Mouse (Mus musculus) liver, embryonic 11.5 days (tissue): Measurements from ENCODE around the gene A630095N17Rik. TPM values are rescaled to one million over a fixed set of nuclear protein-coding genes. Genes with fewer than 3 reads are reported as not detected.

Source experiments
- ATAC-seq: fragments of 200-750 bp; cut with Nextera tagmentation; replicated peaks from 2 replicates; pipeline ENCODE4 v1.8.0; 2017; ENCODE audit warnings: moderate number of reproducible peaks, mild to moderate bottlenecking, moderate TSS enrichment, moderate library complexity; ENCODE audit not compliant: low FRiP score
- DNase-seq: peaks from one replicate; pipeline ENCODE4 v3.0.0-alpha.2; 2017; ENCODE audit warnings: low spot score
- H3K27ac ChIP-seq: fragments of 300-500 bp; sonication (generic); 2 replicates; pipeline ENCODE4 v1.5.1; 2014; ENCODE audit warnings: mild to moderate bottlenecking, low read depth, low read length, control low read depth
- H3K27me3 ChIP-seq: fragments of 300-500 bp; sonication (generic); replicated peaks from 2 replicates; pipeline ENCODE4 v1.6.1; 2014; ENCODE audit warnings: low read length, mixed read lengths; ENCODE audit not compliant: control insufficient read depth, insufficient read depth
- H3K36me3 ChIP-seq: fragments of 300-500 bp; sonication (generic); 2 replicates; pipeline ENCODE4 v1.6.1; 2014; ENCODE audit warnings: mild to moderate bottlenecking, low read length, moderate library complexity, mixed read lengths; ENCODE audit not compliant: control insufficient read depth, insufficient read depth
- H3K4me1 ChIP-seq: fragments of 300-500 bp; sonication (generic); replicated peaks from 2 replicates; pipeline ENCODE4 v1.6.1; 2014; ENCODE audit warnings: low read length, mixed read lengths; ENCODE audit not compliant: control insufficient read depth, insufficient read depth
- H3K4me2 ChIP-seq: fragments of 300-500 bp; sonication (generic); 2 replicates; pipeline ENCODE4 v1.6.1; 2014; ENCODE audit warnings: mild to moderate bottlenecking, control low read depth, moderate library complexity
- H3K4me3 ChIP-seq: fragments of 300-500 bp; sonication (generic); 2 replicates; pipeline ENCODE4 v1.5.1; 2014; ENCODE audit warnings: low read depth, low read length, control low read depth
- H3K9ac ChIP-seq: fragments of 300-500 bp; sonication (generic); 2 replicates; pipeline ENCODE4 v1.6.1; 2014; ENCODE audit warnings: low read depth, low read length, control low read depth
- H3K9me3 ChIP-seq: fragments of 300-500 bp; sonication (generic); 2 replicates; pipeline ENCODE4 v1.6.1; 2016; ENCODE audit warnings: low read length, inconsistent platforms, mixed read lengths; ENCODE audit not compliant: control insufficient read depth
- WGBS: fragments of 180-500 bp; shearing (Covaris S2); extraction: QIAGEN DNeasy Blood & Tissue Kit; methylation state at CpG from one replicate; pipeline ENCODE4 v1.1.7; 2014; 5-methylcytosine and 5-hydroxymethylcytosine counted together
- polyA plus RNA-seq: library from polyadenylated mRNA; unstranded; fragments of >200 nt; fragmentation: Nextera tagmentation; extraction: Ambion mirVana; gene quantifications from 2 replicates; pipeline ENCODE4 v1.2.1, GENCODE M21; 2014

Gene A630095N17Rik
- polyA plus RNA-seq: not detected in 2 replicates

DNA sequence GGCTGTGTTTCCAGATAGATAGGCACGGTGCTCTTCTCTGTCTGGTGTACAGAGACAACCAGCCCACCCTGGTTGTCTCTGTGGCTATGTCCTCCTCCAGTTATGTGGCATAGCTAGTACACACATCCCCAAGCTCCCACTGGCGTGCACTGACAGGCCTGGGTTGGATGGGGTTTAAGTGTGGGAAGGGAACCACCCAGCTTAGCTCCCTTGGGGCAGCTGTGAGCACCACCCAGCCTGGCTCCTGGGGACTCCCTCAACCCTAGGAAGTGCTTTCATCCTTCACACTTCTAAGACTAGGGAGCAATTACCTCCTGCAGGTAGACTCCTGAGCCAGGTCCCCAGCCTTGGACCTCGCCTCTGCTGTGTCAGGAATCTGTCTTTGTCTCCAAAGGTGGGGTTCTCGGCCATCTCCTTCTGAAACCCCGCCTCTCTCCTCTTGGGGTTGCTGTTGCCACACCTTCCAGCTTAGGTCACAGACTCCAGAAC is at the start of gene A630095N17Rik:
TSS of gene A630095N17Rik (minus strand) at position 439 of the 489 bp plus-strand sequence.
- Histone ChIP-seq H3K27me3 (no peaks in the 10 kb centered on the region), H3K4me1 (peaks cover 2% of the 10 kb centered on the region; the same call in 1 of the 2 replicates), H3K9me3 (no peaks in the 10 kb centered on the region), H3K27ac (no peak within 1 kb of the TSS), H3K36me3 (no peaks in the 10 kb centered on the region), H3K9ac (no peak within 1 kb of the TSS), H3K4me2 (no peak within 1 kb of the TSS), H3K4me3 (no peak within 1 kb of the TSS)
- DNase-seq (no peak), ATAC-seq (no peak)
- 71% methylated on average over 5 of the region's 5 CpGs for WGBS

GRCm38 (mm10) chr1:75278228-75278627 is 46.3 kb upstream of the A630095N17Rik start, which contains the start of gene Resp18:
TSS of gene Resp18 (minus strand) at chr1:75278415.
- 7% methylated on average over 13 of the region's 13 CpGs for WGBS
- H3K4me2 ChIP-seq: no peak within 1 kb of the TSS
- no peaks in the 10 kb centered on the region for H3K4me1 ChIP-seq
- DNase-seq: no peak
- H3K27me3 ChIP-seq: peaks cover 19% of the 10 kb centered on the region
- no peaks in the 10 kb centered on the region for H3K9me3 ChIP-seq
- H3K9ac ChIP-seq: no peak within 1 kb of the TSS
- H3K27ac ChIP-seq: no peak within 1 kb of the TSS
- ATAC-seq: no peak
- no peaks in the 10 kb centered on the region for H3K36me3 ChIP-seq
- no peak within 1 kb of the TSS for H3K4me3 ChIP-seq

GRCm38 (mm10) chr1:75277195-75278188 is 45.6 kb upstream of the A630095N17Rik start:
- H3K9me3 ChIP-seq: no peaks in the 10 kb centered on the region
- peak; percentile 57 for DNase-seq
- H3K27me3 ChIP-seq: peaks cover 21% of the 10 kb centered on the region
- no peaks in the 10 kb centered on the region for H3K4me1 ChIP-seq
- no peak overlapping the region for H3K9ac ChIP-seq
- no peak overlapping the region for H3K4me3 ChIP-seq
- 9% methylated on average over 23 of the region's 23 CpGs for WGBS
- no peaks in the 10 kb centered on the region for H3K36me3 ChIP-seq
- no peak overlapping the region for H3K4me2 ChIP-seq
- no peak for ATAC-seq
- no peak overlapping the region for H3K27ac ChIP-seq

GRCm38 (mm10) chr1:75264091-75264880 is 32.4 kb upstream of the A630095N17Rik start, which contains the start of gene Ptprn:
TSS of gene Ptprn (minus strand) at chr1:75264502.
- no peaks in the 10 kb centered on the region; the same call in 1 of the 2 replicates for H3K4me1 ChIP-seq
- 11% methylated on average over 31 of the region's 32 CpGs for WGBS
- H3K9me3 ChIP-seq: no peaks in the 10 kb centered on the region
- ATAC-seq (no peak), DNase-seq (no peak)
- no peaks in the 10 kb centered on the region for H3K36me3 ChIP-seq
- H3K27me3 ChIP-seq: peaks cover 39% of the 10 kb centered on the region
- H3K27ac ChIP-seq: no peak within 1 kb of the TSS
- peak within 1 kb of the TSS; percentile 46 for H3K4me2 ChIP-seq
- no peak within 1 kb of the TSS for H3K9ac ChIP-seq
- H3K4me3 ChIP-seq: no peak within 1 kb of the TSS

- Histone ChIP-seq H3K4me2 (peak overlapping the region; percentile 46), H3K9ac (no peak overlapping the region), H3K4me3 (no peak overlapping the region), H3K27me3 (peaks cover 36% of the 10 kb centered on the region), H3K27ac (no peak overlapping the region), H3K36me3 (no peaks in the 10 kb centered on the region), H3K4me1 (no peaks in the 10 kb centered on the region; the same call in 1 of the 2 replicates), H3K9me3 (no peaks in the 10 kb centered on the region)
- WGBS: 3% methylated on average over 40 of the region's 40 CpGs
- ATAC-seq (no peak), DNase-seq (peak; percentile 71)
Observed at GRCm38 (mm10) chr1:75262969-75263951, 31.4 kb upstream of the A630095N17Rik start.

GRCm38 (mm10) chr1:75261278-75261677 is 29.4 kb upstream of the A630095N17Rik start:
- H3K9ac ChIP-seq: no peak overlapping the region
- H3K4me3 ChIP-seq: no peak overlapping the region
- H3K36me3 ChIP-seq: no peaks in the 10 kb centered on the region
- H3K4me2 ChIP-seq: no peak overlapping the region
- H3K9me3 ChIP-seq: no peaks in the 10 kb centered on the region
- ATAC-seq: no peak
- H3K27me3 ChIP-seq: peaks cover 36% of the 10 kb centered on the region
- H3K4me1 ChIP-seq: no peaks in the 10 kb centered on the region; the same call in 1 of the 2 replicates
- no peak overlapping the region for H3K27ac ChIP-seq
- DNase-seq: no peak

DNA sequence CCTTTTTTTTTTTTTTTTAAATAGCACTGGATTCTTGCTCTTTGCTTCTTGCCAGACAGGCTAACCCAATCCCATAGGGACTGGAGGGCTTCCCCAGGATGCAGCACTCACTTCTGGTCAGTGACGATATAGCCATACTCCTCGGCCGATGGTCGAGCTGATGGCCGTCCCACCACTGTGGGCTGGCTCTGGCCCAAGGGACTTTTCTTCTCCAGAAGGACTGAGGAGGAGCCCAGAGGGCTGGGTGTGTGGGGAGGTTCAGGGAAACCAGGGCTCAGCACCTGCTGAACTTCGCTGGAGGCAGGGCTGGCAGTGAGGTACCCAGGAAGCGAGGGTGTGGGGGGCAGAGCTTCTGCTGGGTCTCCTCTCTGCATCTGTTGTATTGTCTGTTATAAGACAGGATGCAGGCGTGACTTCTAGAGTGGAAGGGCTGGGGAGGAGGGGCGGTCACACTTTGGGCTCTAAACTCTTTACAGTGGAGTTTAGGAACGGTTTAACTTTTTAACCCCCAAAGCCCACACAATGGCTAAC is 23.7 kb upstream of the A630095N17Rik start:
- Histone ChIP-seq H3K27ac (no peak overlapping the region), H3K4me3 (no peak overlapping the region), H3K4me1 (peaks cover 7% of the 10 kb centered on the region; the same call in 1 of the 2 replicates), H3K4me2 (no peak overlapping the region), H3K27me3 (no peaks in the 10 kb centered on the region; the same call in 1 of the 2 replicates), H3K9me3 (no peaks in the 10 kb centered on the region), H3K9ac (no peak overlapping the region), H3K36me3 (no peaks in the 10 kb centered on the region)
- no peak for DNase-seq
- WGBS: 70% methylated on average over 10 of the region's 10 CpGs
- ATAC-seq: no peak
